9 mouse cellular contexts compared by ENCODE assay signal in genomic region chr7:18948151-18948550, GRCm38 (mm10). TPM values are rescaled to one million over a fixed set of nuclear protein-coding genes. Genes with fewer than 3 reads are reported as not detected.
DNase-seq lines count a peak whose midpoint lies in the region; ATAC-seq and TF ChIP-seq lines count a peak whose summit lies in the region.
"Had no signal": no experiment of that assay in that cellular context is flagged by ENCODE, and none has a peak within 500 bp of the region (broad histone marks: within the 10 kb centered on the region; RNA-seq: fewer than 3 reads in every experiment).

No protein-coding gene starts in this region.

- H3K9ac ChIP-seq in kidney, embryonic 16.5 days (replicated peaks; ENCODE audit: low read length): no peak overlapping the region
- H3K9ac ChIP-seq in midbrain, postnatal 0 days (replicated peaks; ENCODE audit: low read length, poor library complexity, severe bottlenecking): no peak overlapping the region
- no peak overlapping the region for H3K9ac ChIP-seq in intestine, embryonic 16.5 days (ENCODE audit: low read depth, low read length)

- no peaks in the 10 kb centered on the region for H3K4me1 ChIP-seq in kidney, embryonic 16.5 days (ENCODE audit: insufficient read depth, low read length)
- H3K4me1 ChIP-seq in midbrain, postnatal 0 days (ENCODE audit: insufficient read depth, low read length): peaks cover 28% of the 10 kb centered on the region; the same call in 1 of the 2 replicates
- H3K4me1 ChIP-seq in intestine, embryonic 16.5 days (ENCODE audit: control insufficient read depth, insufficient read depth, low read length): no peaks in the 10 kb centered on the region

- H3K27ac ChIP-seq in kidney, embryonic 16.5 days (ENCODE audit: low read length): no peak overlapping the region
- H3K27ac ChIP-seq in midbrain, postnatal 0 days (ENCODE audit: low read depth, low read length): peak overlapping the region; percentile 88
- no peak overlapping the region for H3K27ac ChIP-seq in intestine, embryonic 16.5 days (ENCODE audit: low read length)

- H3K4me3 ChIP-seq in kidney, embryonic 16.5 days (ENCODE audit: low read length): no peak overlapping the region
- no peak overlapping the region for H3K4me3 ChIP-seq in midbrain, postnatal 0 days (ENCODE audit: low read depth, low read length)
- H3K4me3 ChIP-seq in intestine, embryonic 16.5 days (ENCODE audit: low read length): no peak overlapping the region

- no peak overlapping the region for H3K4me2 ChIP-seq in kidney, embryonic 16.5 days (replicated peaks; ENCODE audit: low read depth, low read length)
- no peak overlapping the region for H3K4me2 ChIP-seq in midbrain, postnatal 0 days (ENCODE audit: low read depth, low read length, poor library complexity, severe bottlenecking)
- no peak overlapping the region for H3K4me2 ChIP-seq in intestine, embryonic 16.5 days (ENCODE audit: low read depth, low read length)

- ATAC-seq in kidney, embryonic 16.5 days (ENCODE audit: low FRiP score, low TSS enrichment): peak; percentile 62; the same call in 1 of the 2 replicates
- no peak for ATAC-seq in midbrain, postnatal 0 days (ENCODE audit: low FRiP score)
- ATAC-seq in intestine, embryonic 16.5 days: no peak; the same call in 1 of the 2 replicates

- no peaks in the 10 kb centered on the region for H3K9me3 ChIP-seq in kidney, embryonic 16.5 days (ENCODE audit: low read length)
- H3K9me3 ChIP-seq in midbrain, postnatal 0 days (ENCODE audit: low read length): no peaks in the 10 kb centered on the region
- no peaks in the 10 kb centered on the region for H3K9me3 ChIP-seq in intestine, embryonic 16.5 days (ENCODE audit: control insufficient read depth, low read length)

- no peaks in the 10 kb centered on the region for H3K36me3 ChIP-seq in kidney, embryonic 16.5 days (ENCODE audit: insufficient read depth, low read length)
- peaks cover 34% of the 10 kb centered on the region for H3K36me3 ChIP-seq in midbrain, postnatal 0 days (ENCODE audit: insufficient read depth, low read length)
- H3K36me3 ChIP-seq in intestine, embryonic 16.5 days (ENCODE audit: control insufficient read depth, insufficient read depth, low read length): no peaks in the 10 kb centered on the region

- TF ChIP-seq CTCF in midbrain, postnatal 0 days (IDR thresholded peaks at IDR 0.05): no peak

- DNase-seq in adrenal gland, adult (ENCODE audit: inconsistent age in 2 of 2, low spot score in 1 of 2): peak; percentile 54 to 68
- DNase-seq in adrenal gland, postnatal 4 days (ENCODE audit: low spot score in 2 of 2): no peak
- DNase-seq in heart, adult 18-20 months: peak; percentile 64 to 90
- no peak for DNase-seq in midbrain, postnatal 0 days (ENCODE audit: low spot score)
- no peak for DNase-seq in cerebellum, postnatal 25 days
- DNase-seq in retina, embryonic 14.5 days (ENCODE audit: low spot score): no peak

- 72% methylated on average over 6 of the region's 6 CpGs for WGBS in kidney, embryonic 16.5 days
- WGBS in midbrain, postnatal 0 days: 47% methylated on average over 6 of the region's 6 CpGs
- 60% methylated on average over 6 of the region's 6 CpGs for WGBS in intestine, embryonic 16.5 days

- peaks cover 12% of the 10 kb centered on the region for H3K27me3 ChIP-seq in kidney, embryonic 16.5 days (ENCODE audit: insufficient read depth, low read length)
- no peaks in the 10 kb centered on the region for H3K27me3 ChIP-seq in midbrain, postnatal 0 days (ENCODE audit: insufficient read depth, low read length)
- H3K27me3 ChIP-seq in intestine, embryonic 16.5 days (replicated peaks; ENCODE audit: control insufficient read depth, insufficient read depth, low read length): 0 out of 2 replicates have a peak, but pooled peaks cover 3% of the 10 kb centered on the region

RNA-seq across cellular contexts. Expression of gene Nova2, which starts 22.5 kb away (rescaled TPM):
- total RNA-seq in adrenal gland, postnatal 4 days (2021): 1 to 10 TPM; 7.8 to 8.2 TPM
- total RNA-seq in heart, adult 18-20 months (2021): 1 to 10 TPM; 4.4 to 4.9 TPM
- polyA plus RNA-seq in kidney, embryonic 16.5 days (2015; fragmentation: Nextera tagmentation; extraction: Ambion mirVana): 0.67 and 0.77 TPM in 2 replicates
- total RNA-seq in midbrain, postnatal 0 days (2014; rRNA removed): 20.9 and 26.5 TPM in 2 replicates
- polyA plus RNA-seq in midbrain, postnatal 0 days (2015; fragmentation: Nextera tagmentation; extraction: Ambion mirVana): 8.7 and 10.1 TPM in 2 replicates
- 0.34 and 0.40 TPM in 2 replicates for polyA plus RNA-seq in intestine, embryonic 16.5 days (2015; fragmentation: Nextera tagmentation; extraction: Ambion mirVana)

RNA-seq across cellular contexts. Expression of gene Ccdc61, which starts 37.9 kb away (rescaled TPM):
- 10 to 100 TPM; 16.5 to 19.2 TPM for total RNA-seq in adrenal gland, postnatal 4 days (2021)
- 10 to 100 TPM in 1 of 2 experiments, 1 to 10 TPM in 1; 8.8 to 10.2 TPM for total RNA-seq in heart, adult 18-20 months (2021)
- polyA plus RNA-seq in kidney, embryonic 16.5 days (2015; fragmentation: Nextera tagmentation; extraction: Ambion mirVana): 30.8 and 31.7 TPM in 2 replicates
- 21.3 and 25.5 TPM in 2 replicates for total RNA-seq in midbrain, postnatal 0 days (2014; rRNA removed)
- 29.5 and 35.2 TPM in 2 replicates for polyA plus RNA-seq in midbrain, postnatal 0 days (2015; fragmentation: Nextera tagmentation; extraction: Ambion mirVana)
- 23.7 and 24.7 TPM in 2 replicates for polyA plus RNA-seq in intestine, embryonic 16.5 days (2015; fragmentation: Nextera tagmentation; extraction: Ambion mirVana)

RNA-seq across cellular contexts. Expression of gene Nanos2, which starts 39.0 kb away (rescaled TPM):
- under 1 TPM in 1 of 2 experiments, not detected in 1; 0.20 TPM for total RNA-seq in adrenal gland, postnatal 4 days (2021)
- total RNA-seq in heart, adult 18-20 months (2021): not detected
- not detected in 2 replicates for polyA plus RNA-seq in kidney, embryonic 16.5 days (2015; fragmentation: Nextera tagmentation; extraction: Ambion mirVana)
- total RNA-seq in midbrain, postnatal 0 days (2014; rRNA removed): 1.7 and 3.7 TPM in 2 replicates
- 0.59 and 1.3 TPM in 2 replicates for polyA plus RNA-seq in midbrain, postnatal 0 days (2015; fragmentation: Nextera tagmentation; extraction: Ambion mirVana)
- not detected in 2 replicates for polyA plus RNA-seq in intestine, embryonic 16.5 days (2015; fragmentation: Nextera tagmentation; extraction: Ambion mirVana)
- polyA plus RNA-seq: limb, embryonic 11.5 days had no signal

RNA-seq across cellular contexts. Expression of gene Mypop, which starts 42.9 kb away (rescaled TPM):
- 1 to 10 TPM; 7.2 to 8.3 TPM for total RNA-seq in adrenal gland, postnatal 4 days (2021)
- 1 to 10 TPM; 3.6 to 4.0 TPM for total RNA-seq in heart, adult 18-20 months (2021)
- 3.3 and 4.0 TPM in 2 replicates for polyA plus RNA-seq in kidney, embryonic 16.5 days (2015; fragmentation: Nextera tagmentation; extraction: Ambion mirVana)
- total RNA-seq in midbrain, postnatal 0 days (2014; rRNA removed): 16.0 and 21.2 TPM in 2 replicates
- 4.7 and 5.0 TPM in 2 replicates for polyA plus RNA-seq in midbrain, postnatal 0 days (2015; fragmentation: Nextera tagmentation; extraction: Ambion mirVana)
- 1.7 TPM in 2 replicates for polyA plus RNA-seq in intestine, embryonic 16.5 days (2015; fragmentation: Nextera tagmentation; extraction: Ambion mirVana)

RNA-seq across cellular contexts. Expression of gene Irf2bp1, which starts 55.7 kb away (rescaled TPM):
- 10 to 100 TPM; 44.3 to 49.1 TPM for total RNA-seq in adrenal gland, postnatal 4 days (2021)
- 10 to 100 TPM; 22.4 to 23.1 TPM for total RNA-seq in heart, adult 18-20 months (2021)
- 21.4 and 23.5 TPM in 2 replicates for polyA plus RNA-seq in kidney, embryonic 16.5 days (2015; fragmentation: Nextera tagmentation; extraction: Ambion mirVana)
- total RNA-seq in midbrain, postnatal 0 days (2014; rRNA removed): 115 and 133 TPM in 2 replicates
- polyA plus RNA-seq in midbrain, postnatal 0 days (2015; fragmentation: Nextera tagmentation; extraction: Ambion mirVana): 25.6 and 26.1 TPM in 2 replicates
- polyA plus RNA-seq in intestine, embryonic 16.5 days (2015; fragmentation: Nextera tagmentation; extraction: Ambion mirVana): 17.0 and 17.1 TPM in 2 replicates

Comparison
In these comparisons a context has a peak if more than half of its experiments do, and no peak if none do; other contexts are left out.
1. DNase-seq: peak in adrenal gland, adult (2 of 2) and heart, adult 18-20 months (2 of 2); none in adrenal gland, postnatal 4 days (0 of 2), midbrain, postnatal 0 days (single experiment), cerebellum, postnatal 25 days (0 of 2) and retina, embryonic 14.5 days (single experiment).